Mouse (Mus musculus) ES-Bruce4 (cell line): ENCODE data around the gene Rpl31.

Experiments
- CTCF ChIP-seq: IDR thresholded peaks from one replicate; pipeline ENCODE4 v1.8.1; 2011; ENCODE audit warnings: low read depth, low read length
- POLR2A ChIP-seq: IDR thresholded peaks from one replicate; pipeline ENCODE4 v1.8.1; 2011; ENCODE audit warnings: low read length; ENCODE audit not compliant: insufficient read depth

- no peak for TF ChIP-seq CTCF
- no peak for TF ChIP-seq POLR2A
Measured at GRCm38 (mm10) chr1:39391652-39392051, 24.0 kb downstream of the Rpl31 start.
